Mouse (Mus musculus): ENCODE results near the gene Kri1. TPM values are rescaled to one million over a fixed set of nuclear protein-coding genes. Genes with fewer than 3 reads are reported as not detected.
"Not testable (repeated sequence)": the region's sequence is repeated elsewhere in the genome, so short reads cannot be mapped to it uniquely, and the experiment has no call there.

The Kri1 gene
- polyA plus RNA-seq, 1 experiment from 2014 or later = 15.4 TPM

DNA sequence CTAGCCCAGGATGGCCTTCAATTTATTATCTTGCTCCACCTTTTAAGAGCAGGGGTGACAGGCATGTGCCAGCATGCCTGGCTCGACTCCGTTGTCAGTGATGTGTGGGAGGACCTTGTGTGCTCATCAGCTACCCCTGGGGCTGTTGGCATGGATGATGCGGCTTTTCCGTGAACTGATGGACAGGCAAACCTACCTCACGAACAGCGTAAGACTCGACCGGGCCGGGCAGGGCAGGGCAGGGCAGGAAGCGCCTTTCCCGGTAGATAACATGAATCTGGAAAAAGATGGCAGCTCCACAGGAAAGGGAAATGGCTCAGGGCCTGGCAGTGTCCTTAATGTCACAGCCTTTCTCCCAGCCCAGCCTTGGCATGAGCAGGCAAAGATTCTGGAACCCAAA, 36.5 kb upstream of the Kri1 start:
- no peak overlapping the region for H3K9ac ChIP-seq
- H3K36me3 ChIP-seq (ENCODE audit: poor library complexity, severe bottlenecking) = peaks cover 9% of the 10 kb centered on the region; the same call in 1 of the 2 replicates
- no peak overlapping the region for H3K27ac ChIP-seq
- no peak for ATAC-seq
- H3K4me3 ChIP-seq = no peak overlapping the region
- H3K27me3 ChIP-seq = no peaks in the 10 kb centered on the region
- H3K4me2 ChIP-seq = no peak overlapping the region
- 97% methylated on average over 11 of the region's 11 CpGs for WGBS
- H3K4me1 ChIP-seq = peaks cover 20% of the 10 kb centered on the region
- H3K9me3 ChIP-seq (replicated peaks) = no peaks in the 10 kb centered on the region

DNA sequence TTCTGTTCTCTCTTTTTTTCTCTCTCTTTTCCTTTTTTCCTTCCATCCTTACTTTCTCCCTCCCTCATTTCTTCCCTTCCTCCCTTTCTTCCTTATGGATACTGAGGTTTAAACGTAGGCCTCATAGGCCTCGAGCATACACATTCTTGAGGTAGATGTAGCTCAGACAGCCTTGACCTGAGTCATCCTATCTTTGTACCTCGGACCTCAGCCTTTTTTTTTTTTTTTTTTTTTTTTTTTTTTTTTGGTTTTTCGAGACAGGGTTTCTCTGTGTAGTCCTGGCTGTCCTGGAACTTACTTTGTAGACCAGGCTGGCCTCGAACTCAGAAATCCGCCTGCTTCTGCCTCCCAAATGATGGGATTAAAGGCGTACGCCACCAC, 35.1 kb upstream of the Kri1 start:
- not testable (repeated sequence) for H3K9me3 ChIP-seq (replicated peaks); H3K4me3 ChIP-seq; H3K27me3 ChIP-seq; H3K4me2 ChIP-seq; H3K9ac ChIP-seq; H3K27ac ChIP-seq; ATAC-seq; H3K36me3 ChIP-seq (ENCODE audit: poor library complexity, severe bottlenecking)
- 91% methylated on average over 8 of the region's 8 CpGs for whole genome bisulfite sequencing
- H3K4me1 ChIP-seq = peaks cover 20% of the 10 kb centered on the region

DNA sequence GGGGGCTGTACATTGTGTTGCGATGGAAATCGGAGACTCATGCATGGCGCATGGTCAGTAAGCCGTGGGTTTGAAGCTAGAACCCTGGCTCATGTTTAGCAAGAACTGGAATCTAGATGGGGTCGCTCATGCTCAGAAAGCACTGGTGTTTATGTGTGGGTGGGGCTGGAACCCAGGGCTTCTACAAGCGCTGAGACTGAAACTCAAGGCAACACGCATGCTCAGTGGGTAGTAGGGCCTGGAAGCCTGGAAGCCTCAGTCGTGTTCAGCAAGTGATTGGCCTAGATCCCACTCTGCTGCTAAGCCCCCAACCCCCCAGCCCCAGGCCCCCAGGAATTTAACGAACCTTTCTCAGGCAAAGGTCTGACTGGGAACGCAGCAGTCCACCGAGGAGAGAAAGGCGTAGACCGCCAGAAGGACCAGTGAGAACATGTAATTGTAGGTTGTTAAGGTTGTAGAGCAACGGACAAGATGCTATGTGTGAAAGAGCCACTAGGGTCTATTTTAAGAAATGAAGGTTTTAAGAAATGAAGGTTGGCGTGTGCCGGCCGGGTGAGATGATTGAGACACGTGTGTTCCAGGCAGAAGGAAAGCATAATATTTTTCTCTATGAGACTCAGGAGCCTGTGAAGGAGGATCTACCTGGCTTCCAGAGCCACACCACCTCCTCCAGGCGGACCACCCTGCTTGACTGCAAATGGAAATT, 34.6 kb upstream of the Kri1 start:
- no peak overlapping the region for H3K9ac ChIP-seq

DNA sequence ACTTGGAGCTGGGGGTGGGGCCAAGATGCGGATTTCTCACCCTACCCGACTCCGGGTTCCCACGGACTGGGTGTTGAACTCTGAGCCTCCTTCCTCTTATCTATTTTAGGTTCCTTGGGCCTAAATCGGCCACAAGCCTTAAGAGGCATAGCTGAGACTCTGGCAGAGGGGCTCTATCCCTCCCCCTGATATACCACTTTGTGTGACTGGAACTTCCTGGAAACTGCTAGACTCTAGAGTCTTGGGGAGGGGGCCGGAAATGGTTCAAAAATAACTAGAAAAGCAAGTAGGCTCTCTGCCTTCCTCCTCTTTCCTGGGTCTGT, 33.7 kb upstream of the Kri1 start:
- ATAC-seq = no peak
- H3K27me3 ChIP-seq = no peaks in the 10 kb centered on the region
- H3K36me3 ChIP-seq (ENCODE audit: poor library complexity, severe bottlenecking) = peaks cover 8% of the 10 kb centered on the region; the same call in 1 of the 2 replicates
- WGBS = 18% methylated on average over 6 of the region's 6 CpGs
- no peak overlapping the region for H3K27ac ChIP-seq
- peaks cover 20% of the 10 kb centered on the region for H3K4me1 ChIP-seq
- peak overlapping the region; percentile 83 for H3K9ac ChIP-seq
- peak overlapping the region; percentile 81 for H3K4me3 ChIP-seq
- peak overlapping the region; percentile 96 for H3K4me2 ChIP-seq
- H3K9me3 ChIP-seq (replicated peaks) = no peaks in the 10 kb centered on the region

More for the DNA sequence above, 34.6 kb upstream of the Kri1 start:
- 79% methylated on average over 19 of the region's 19 CpGs for WGBS
- H3K27me3 ChIP-seq = no peaks in the 10 kb centered on the region
- H3K4me3 ChIP-seq = peak overlapping the region; percentile 81; the same call in 1 of the 2 replicates
- H3K4me1 ChIP-seq = peaks cover 20% of the 10 kb centered on the region
- H3K36me3 ChIP-seq (ENCODE audit: poor library complexity, severe bottlenecking) = peaks cover 9% of the 10 kb centered on the region; the same call in 1 of the 2 replicates
- H3K27ac ChIP-seq = no peak overlapping the region
- H3K4me2 ChIP-seq = peak overlapping the region; percentile 96
- H3K9me3 ChIP-seq (replicated peaks) = no peaks in the 10 kb centered on the region
- no peak for ATAC-seq

DNA sequence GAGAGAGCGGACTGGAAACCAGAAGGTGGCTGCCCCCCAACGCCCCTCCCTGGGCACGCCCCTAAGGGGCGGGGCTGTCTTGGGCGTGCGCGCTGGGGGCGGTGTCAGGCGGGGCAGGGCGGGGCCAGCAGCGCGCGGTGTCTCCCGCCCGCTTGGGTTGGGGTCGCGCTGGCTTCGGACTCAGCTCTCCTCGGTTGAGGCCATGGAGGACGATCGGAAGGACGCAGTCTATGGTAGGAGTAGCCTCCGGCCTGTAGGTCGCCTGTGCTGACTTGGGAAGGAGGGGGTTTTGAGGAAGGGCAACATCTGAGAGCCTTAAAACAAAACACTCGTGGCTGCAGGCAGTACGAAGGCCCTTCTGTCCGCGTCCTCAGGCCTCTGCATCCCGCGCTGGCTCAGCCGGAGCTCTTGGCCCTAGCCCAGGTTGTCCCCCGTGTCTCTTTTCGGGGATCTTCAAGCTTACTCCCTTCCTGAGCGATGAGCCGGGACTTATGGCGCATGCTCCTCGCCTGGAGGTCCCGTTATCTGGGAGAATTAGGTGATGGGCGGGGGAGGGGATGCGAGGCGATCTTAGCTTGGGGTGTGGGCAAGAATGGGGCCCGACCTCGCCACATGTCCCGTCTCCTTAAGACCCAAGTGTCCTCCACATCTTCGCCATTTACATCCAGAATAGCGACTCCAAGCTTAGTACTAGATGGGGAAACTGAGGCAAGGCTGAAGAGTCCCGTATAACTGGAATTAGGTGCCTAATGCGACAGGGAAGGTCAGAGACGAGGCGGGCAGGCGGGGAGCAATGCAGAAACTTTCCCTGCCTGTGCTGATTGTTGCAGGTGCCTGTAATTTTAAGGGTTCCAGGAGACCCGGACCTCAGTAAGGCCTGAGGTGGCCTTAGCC, 33.1 kb upstream of the Kri1 start, which contains the start of gene Slc44a2:
Slc44a2 (plus strand) TSS at position 80 of the 894 bp plus-strand sequence.
- Histone ChIP-seq H3K27me3 (no peaks in the 10 kb centered on the region), H3K9me3 (replicated peaks) (no peaks in the 10 kb centered on the region), H3K36me3 (ENCODE audit: poor library complexity, severe bottlenecking) (peaks cover 6% of the 10 kb centered on the region; the same call in 1 of the 2 replicates), H3K4me1 (peaks cover 20% of the 10 kb centered on the region), H3K27ac (0 out of 2 replicates have a peak within 1 kb of the TSS, but pooled peaks have one; percentile 32), H3K9ac (peak within 1 kb of the TSS; percentile 83), H3K4me2 (peak within 1 kb of the TSS; percentile 96), H3K4me3 (peak within 1 kb of the TSS; percentile 81)
- WGBS = 1% methylated on average over 51 of the region's 52 CpGs
- peak; percentile 95 for ATAC-seq

DNA sequence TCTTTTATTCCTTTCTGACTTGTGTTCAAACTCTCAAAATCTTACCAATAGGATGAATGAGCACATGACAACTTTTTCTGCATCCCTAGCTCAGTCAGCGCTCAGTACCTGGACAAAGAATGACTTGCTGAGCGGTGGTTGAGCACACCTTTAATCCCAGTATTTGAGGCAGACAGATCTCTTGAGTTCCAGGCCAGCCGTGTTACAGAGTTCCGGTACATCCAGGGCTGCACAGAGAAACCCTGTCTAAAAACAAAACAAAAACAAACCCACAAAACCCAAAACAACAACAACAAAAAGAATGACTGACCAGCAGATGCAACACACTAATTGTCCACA, 32.5 kb upstream of the Kri1 start:
- 19% methylated on average over 4 of the region's 4 CpGs for WGBS
- no peaks in the 10 kb centered on the region for H3K27me3 ChIP-seq
- peak overlapping the region; percentile 96 for H3K4me2 ChIP-seq
- peak overlapping the region; percentile 81 for H3K4me3 ChIP-seq
- no peaks in the 10 kb centered on the region for H3K9me3 ChIP-seq (replicated peaks)
- peaks cover 6% of the 10 kb centered on the region; the same call in 1 of the 2 replicates for H3K36me3 ChIP-seq (ENCODE audit: poor library complexity, severe bottlenecking)
- peak; percentile 67 for ATAC-seq
- peaks cover 20% of the 10 kb centered on the region for H3K4me1 ChIP-seq
- H3K9ac ChIP-seq = no peak overlapping the region
- no peak overlapping the region for H3K27ac ChIP-seq

DNA sequence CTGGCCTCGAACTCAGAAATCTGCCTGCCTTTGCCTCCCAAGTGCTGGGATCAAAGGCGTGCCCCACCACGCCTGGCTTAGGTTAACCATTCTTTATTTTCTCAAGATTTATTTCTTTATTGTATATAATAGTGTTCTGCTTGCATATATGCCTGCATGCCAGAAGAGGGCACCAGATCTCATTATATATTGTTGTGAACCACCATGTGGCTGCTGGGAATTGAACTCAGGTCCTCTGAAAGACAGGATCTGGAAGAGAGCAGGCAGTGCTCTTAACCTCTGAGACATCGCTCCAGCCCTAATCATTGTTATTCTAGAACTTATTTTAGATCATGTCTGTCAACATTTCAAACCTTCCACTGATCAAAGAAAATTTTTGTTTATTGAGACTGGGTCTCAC, 31.7 kb upstream of the Kri1 start:
- WGBS = 92% methylated on average over 4 of the region's 4 CpGs
- Histone ChIP-seq H3K27me3 (no peaks in the 10 kb centered on the region), H3K27ac (no peak overlapping the region), H3K4me2 (no peak overlapping the region), H3K9me3 (replicated peaks) (no peaks in the 10 kb centered on the region), H3K9ac (no peak overlapping the region), H3K4me3 (no peak overlapping the region), H3K36me3 (ENCODE audit: poor library complexity, severe bottlenecking) (peaks cover 1% of the 10 kb centered on the region; the same call in 1 of the 2 replicates), H3K4me1 (peaks cover 20% of the 10 kb centered on the region)
- no peak for ATAC-seq

DNA sequence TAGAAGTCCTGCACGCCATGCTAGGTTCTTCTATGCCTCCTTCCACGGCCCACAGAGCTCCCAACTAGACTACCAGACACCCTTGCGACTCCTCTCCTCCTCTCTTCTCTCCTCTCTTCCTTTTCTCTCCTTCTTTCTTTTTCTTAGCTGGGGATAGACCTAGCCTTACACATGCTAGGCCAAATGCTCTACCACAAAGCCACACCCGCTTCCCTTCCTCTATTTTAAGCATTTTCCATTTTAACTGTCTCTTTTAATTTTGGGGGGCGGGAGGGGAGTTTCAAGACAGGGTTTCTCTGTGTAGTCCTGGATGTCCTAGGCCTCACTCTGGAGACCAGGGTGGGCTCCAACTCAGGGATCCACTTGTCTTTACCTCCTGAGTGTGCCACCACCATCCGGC, 31.0 kb upstream of the Kri1 start:
- Histone ChIP-seq H3K4me2 (no peak overlapping the region), H3K27me3 (no peaks in the 10 kb centered on the region), H3K9ac (no peak overlapping the region), H3K27ac (no peak overlapping the region), H3K4me1 (peaks cover 20% of the 10 kb centered on the region), H3K4me3 (no peak overlapping the region), H3K9me3 (replicated peaks) (no peaks in the 10 kb centered on the region), H3K36me3 (ENCODE audit: poor library complexity, severe bottlenecking) (no peaks in the 10 kb centered on the region)
- no peak for ATAC-seq
- WGBS = 92% methylated on average over 6 of the region's 6 CpGs

DNA sequence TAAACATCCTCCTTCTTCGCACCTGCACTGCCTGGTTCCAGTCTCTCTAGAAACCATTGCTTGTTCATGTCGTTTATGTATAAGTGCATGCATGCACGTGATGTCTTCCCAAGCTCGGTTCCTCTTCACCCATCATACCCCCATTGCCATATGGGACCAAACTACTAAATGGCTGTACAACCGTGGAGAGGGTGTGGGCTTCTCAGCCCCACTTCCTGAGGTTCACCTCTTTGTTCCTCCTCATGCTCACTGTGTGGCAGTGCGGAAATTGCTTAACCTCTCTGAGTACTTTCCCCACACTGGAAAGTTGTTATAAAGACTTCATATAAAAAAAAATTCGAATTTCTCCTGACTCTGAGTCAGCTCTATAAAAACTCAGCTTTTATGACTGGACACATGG, 28.9 kb upstream of the Kri1 start:
- Histone ChIP-seq H3K27me3 (peaks cover 10% of the 10 kb centered on the region), H3K4me2 (no peak overlapping the region), H3K4me3 (no peak overlapping the region), H3K9ac (no peak overlapping the region), H3K36me3 (ENCODE audit: poor library complexity, severe bottlenecking) (no peaks in the 10 kb centered on the region), H3K27ac (no peak overlapping the region), H3K9me3 (replicated peaks) (no peaks in the 10 kb centered on the region), H3K4me1 (peaks cover 12% of the 10 kb centered on the region)
- WGBS = 74% methylated on average over 7 of the region's 7 CpGs
- no peak for ATAC-seq

DNA sequence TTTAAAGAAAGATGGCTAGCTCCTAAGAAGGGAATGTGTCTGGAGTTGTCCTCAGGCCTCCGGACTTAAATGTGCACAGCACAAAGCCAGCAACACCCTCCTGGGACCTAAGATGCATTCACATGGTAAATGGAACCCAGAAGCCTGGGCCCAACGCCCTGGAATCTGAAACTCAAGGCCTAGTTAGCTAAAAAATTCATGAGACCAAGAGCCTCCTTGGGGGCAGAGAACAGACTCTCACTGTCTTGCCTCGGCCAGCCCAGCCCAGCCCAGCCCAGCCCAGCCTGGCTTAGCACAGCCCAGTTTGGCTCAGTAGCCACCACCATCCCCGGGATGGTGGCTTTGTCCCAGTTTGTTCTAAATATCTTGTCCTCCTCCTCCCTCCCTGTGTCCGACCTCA, 27.7 kb upstream of the Kri1 start:
- 59% methylated on average over 5 of the region's 5 CpGs for WGBS
- 0 out of 2 replicates have a peak, but pooled peaks cover 6% of the 10 kb centered on the region for H3K4me1 ChIP-seq
- H3K4me2 ChIP-seq = no peak overlapping the region
- no peaks in the 10 kb centered on the region for H3K36me3 ChIP-seq (ENCODE audit: poor library complexity, severe bottlenecking)
- ATAC-seq = no peak
- H3K4me3 ChIP-seq = no peak overlapping the region
- H3K9ac ChIP-seq = no peak overlapping the region
- no peak overlapping the region for H3K27ac ChIP-seq
- peaks cover 18% of the 10 kb centered on the region for H3K27me3 ChIP-seq
- no peaks in the 10 kb centered on the region for H3K9me3 ChIP-seq (replicated peaks)

DNA sequence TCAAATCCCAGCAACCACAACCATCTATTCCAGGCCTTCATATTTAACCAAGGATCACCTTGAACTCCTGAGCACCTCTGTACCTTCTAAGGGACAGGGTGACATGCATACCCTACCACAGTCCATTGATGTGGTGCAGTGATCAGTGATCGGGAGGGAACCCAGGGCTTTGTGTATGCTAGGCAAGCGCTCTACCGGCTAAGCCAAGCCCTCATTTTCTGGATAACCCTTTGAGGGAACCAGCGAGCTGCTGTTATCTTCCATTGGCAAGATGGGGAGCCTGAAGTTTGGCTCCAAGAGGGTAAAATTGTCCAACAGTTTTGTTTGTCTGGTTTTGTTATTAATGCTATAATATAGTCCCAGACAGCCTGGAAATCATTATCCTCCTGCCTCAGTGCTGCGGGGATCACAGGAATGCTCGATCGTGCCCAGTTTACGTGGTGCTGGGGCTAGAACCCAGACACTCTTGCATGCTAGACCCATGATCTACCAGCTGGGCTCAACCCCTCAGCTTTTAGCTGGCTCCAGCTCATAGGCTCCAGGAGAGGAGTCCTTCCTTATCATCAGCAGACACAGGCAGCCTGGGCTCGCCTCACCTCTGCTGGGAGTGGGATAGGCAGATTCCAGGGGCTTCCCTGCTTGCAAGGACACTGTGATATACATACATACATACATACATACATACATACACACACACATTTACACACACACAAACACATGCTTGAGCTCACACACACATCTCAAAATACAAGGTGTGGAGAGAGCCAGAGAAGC, 26.8 kb upstream of the Kri1 start:
- 0 out of 2 replicates have a peak, but pooled peaks cover 3% of the 10 kb centered on the region for H3K4me1 ChIP-seq
- no peak overlapping the region for H3K4me2 ChIP-seq
- peaks cover 18% of the 10 kb centered on the region for H3K27me3 ChIP-seq
- H3K36me3 ChIP-seq (ENCODE audit: poor library complexity, severe bottlenecking) = no peaks in the 10 kb centered on the region
- no peak overlapping the region for H3K4me3 ChIP-seq
- 91% methylated on average over 9 of the region's 9 CpGs for WGBS
- H3K27ac ChIP-seq = no peak overlapping the region
- no peaks in the 10 kb centered on the region for H3K9me3 ChIP-seq (replicated peaks)
- H3K9ac ChIP-seq = no peak overlapping the region
- ATAC-seq = no peak

DNA sequence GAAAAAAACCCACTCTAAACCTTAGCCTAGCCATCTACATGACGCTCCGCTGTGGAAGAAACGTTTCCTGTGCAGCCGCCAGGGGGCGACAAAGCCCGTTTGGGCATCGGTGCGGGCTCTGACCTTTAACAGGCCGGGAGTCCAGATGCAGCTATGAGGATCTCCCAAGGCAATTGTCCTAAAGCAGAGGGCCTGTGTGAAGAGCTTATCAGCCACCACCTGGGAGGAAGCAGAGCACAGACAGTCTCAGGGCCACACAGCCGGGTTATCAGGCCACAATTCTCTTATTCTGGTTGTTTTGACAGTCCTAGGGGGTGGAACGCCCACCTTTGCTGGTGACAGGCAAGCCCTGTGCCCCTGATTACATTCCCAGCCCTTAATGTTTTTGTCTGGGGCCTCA, 25.6 kb upstream of the Kri1 start:
- H3K9ac ChIP-seq = no peak overlapping the region
- H3K4me3 ChIP-seq = no peak overlapping the region
- no peak overlapping the region for H3K4me2 ChIP-seq
- H3K27me3 ChIP-seq = peaks cover 18% of the 10 kb centered on the region
- peak; percentile 58; the same call in 1 of the 2 replicates for ATAC-seq
- H3K27ac ChIP-seq = no peak overlapping the region
- no peaks in the 10 kb centered on the region for H3K36me3 ChIP-seq (ENCODE audit: poor library complexity, severe bottlenecking)
- 8% methylated on average over 11 of the region's 11 CpGs for WGBS
- H3K9me3 ChIP-seq (replicated peaks) = no peaks in the 10 kb centered on the region
- 0 out of 2 replicates have a peak, but pooled peaks cover 3% of the 10 kb centered on the region for H3K4me1 ChIP-seq

All from forebrain, embryonic 13.5 days (tissue).